Mouse (Mus musculus): ENCODE measurements around the gene Pkp3. TPM values are rescaled to one million over a fixed set of nuclear protein-coding genes. Genes with fewer than 3 reads are reported as not detected.
"Not testable (repeated sequence)": the region's sequence is repeated elsewhere in the genome, so short reads cannot be mapped to it uniquely, and the experiment has no call there.

The Pkp3 gene
- polyA plus RNA-seq (2015; fragmentation: Nextera tagmentation; extraction: Ambion mirVana): 31.3 and 32.4 TPM in 2 replicates

DNA sequence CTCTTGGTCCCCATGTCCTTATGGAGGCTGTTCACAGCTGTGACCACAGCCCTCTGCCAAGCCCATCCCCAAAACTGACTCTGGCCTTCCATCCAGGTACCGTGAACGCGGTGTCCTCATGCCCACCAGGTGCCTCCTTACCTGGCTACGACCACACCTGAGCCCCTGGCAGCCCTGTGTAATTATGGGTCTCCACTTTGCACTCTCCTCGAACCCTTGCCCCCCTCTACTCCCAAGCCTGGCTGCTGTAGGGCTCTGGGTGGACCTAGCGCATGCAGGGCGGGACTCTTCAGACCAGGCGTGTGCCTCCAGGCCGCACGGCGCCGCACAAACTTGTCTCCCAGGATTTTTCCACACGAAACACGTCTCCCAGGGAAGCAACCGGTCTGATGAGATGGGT lies at the start of gene Pkp3:
TSS of gene Pkp3 (plus strand) at position 378 of the 400 bp plus-strand sequence.
- Histone ChIP-seq H3K36me3 (ENCODE audit: control insufficient read depth, insufficient read depth, low read length) (no peaks in the 10 kb centered on the region), H3K27ac (ENCODE audit: low read length) (0 out of 2 replicates have a peak within 1 kb of the TSS, but pooled peaks have one; percentile 75), H3K4me2 (ENCODE audit: low read depth, low read length) (no peak within 1 kb of the TSS), H3K27me3 (replicated peaks; ENCODE audit: control insufficient read depth, insufficient read depth, low read length) (no peaks in the 10 kb centered on the region), H3K9me3 (ENCODE audit: control insufficient read depth, low read length) (no peaks in the 10 kb centered on the region), H3K4me3 (ENCODE audit: low read length) (no peak within 1 kb of the TSS), H3K4me1 (ENCODE audit: control insufficient read depth, insufficient read depth, low read length) (peaks cover 4% of the 10 kb centered on the region; the same call in 1 of the 2 replicates), H3K9ac (ENCODE audit: low read depth, low read length) (no peak within 1 kb of the TSS)
- 91% methylated on average over 15 of the region's 15 CpGs for WGBS
- ATAC-seq: no peak

DNA sequence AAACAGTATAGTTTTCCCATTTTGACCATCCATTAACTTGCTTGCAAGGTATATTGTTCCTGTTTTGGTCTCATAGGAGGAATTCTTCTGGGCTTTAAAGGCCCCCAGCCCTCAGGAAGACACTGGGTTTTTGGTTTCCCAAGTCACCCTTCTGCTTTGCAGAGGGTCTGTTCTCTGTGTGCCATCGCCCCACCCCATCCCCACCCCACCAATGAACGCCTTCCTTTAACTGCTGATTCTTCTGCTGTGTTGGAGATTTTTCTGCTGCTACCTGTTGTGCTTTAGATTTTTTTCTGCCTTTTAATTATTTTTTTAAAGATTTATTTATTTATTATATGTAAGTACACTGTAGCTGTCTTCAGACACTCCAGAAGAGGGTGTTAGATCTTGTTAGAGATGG lies 49.2 kb upstream of the Pkp3 start, which contains the start of gene Gm17387:
TSS of gene Gm17387 (plus strand) at position 301 of the 400 bp plus-strand sequence.
- no peak for ATAC-seq
- H3K27me3 ChIP-seq (replicated peaks; ENCODE audit: control insufficient read depth, insufficient read depth, low read length): no peaks in the 10 kb centered on the region
- H3K4me2 ChIP-seq (ENCODE audit: low read depth, low read length): no peak within 1 kb of the TSS
- no peak within 1 kb of the TSS for H3K27ac ChIP-seq (ENCODE audit: low read length)
- no peaks in the 10 kb centered on the region for H3K36me3 ChIP-seq (ENCODE audit: control insufficient read depth, insufficient read depth, low read length)
- no peak within 1 kb of the TSS for H3K4me3 ChIP-seq (ENCODE audit: low read length)
- H3K9ac ChIP-seq (ENCODE audit: low read depth, low read length): no peak within 1 kb of the TSS
- WGBS: 92% methylated on average over 2 of the region's 2 CpGs
- peaks cover 4% of the 10 kb centered on the region; the same call in 1 of the 2 replicates for H3K4me1 ChIP-seq (ENCODE audit: control insufficient read depth, insufficient read depth, low read length)
- H3K9me3 ChIP-seq (ENCODE audit: control insufficient read depth, low read length): no peaks in the 10 kb centered on the region

DNA sequence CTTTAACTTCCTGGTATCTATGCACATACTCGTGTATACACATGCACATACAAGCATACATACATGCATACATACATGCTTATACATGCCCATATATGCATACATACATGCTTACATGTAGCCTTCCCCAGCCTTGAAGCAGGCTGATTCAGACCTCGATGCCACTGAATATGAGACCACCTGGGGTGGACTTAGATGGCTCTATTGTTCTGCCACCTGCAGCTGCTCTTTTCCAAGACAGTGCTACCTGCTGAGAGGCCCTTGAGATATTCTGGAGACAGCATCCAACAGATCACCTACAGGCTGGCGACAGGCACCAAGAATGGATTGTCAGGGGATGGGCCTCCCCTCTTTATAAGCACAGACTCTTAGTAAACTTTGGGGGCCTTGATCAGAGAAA lies 47.6 kb upstream of the Pkp3 start:
- WGBS: 63% methylated on average over 3 of the region's 3 CpGs
- H3K9ac ChIP-seq (ENCODE audit: low read depth, low read length): no peak overlapping the region
- H3K27me3 ChIP-seq (replicated peaks; ENCODE audit: control insufficient read depth, insufficient read depth, low read length): no peaks in the 10 kb centered on the region
- H3K27ac ChIP-seq (ENCODE audit: low read length): no peak overlapping the region
- H3K4me2 ChIP-seq (ENCODE audit: low read depth, low read length): no peak overlapping the region
- no peaks in the 10 kb centered on the region for H3K36me3 ChIP-seq (ENCODE audit: control insufficient read depth, insufficient read depth, low read length)
- peaks cover 4% of the 10 kb centered on the region; the same call in 1 of the 2 replicates for H3K4me1 ChIP-seq (ENCODE audit: control insufficient read depth, insufficient read depth, low read length)
- no peak overlapping the region for H3K4me3 ChIP-seq (ENCODE audit: low read length)
- ATAC-seq: no peak
- H3K9me3 ChIP-seq (ENCODE audit: control insufficient read depth, low read length): no peaks in the 10 kb centered on the region

DNA sequence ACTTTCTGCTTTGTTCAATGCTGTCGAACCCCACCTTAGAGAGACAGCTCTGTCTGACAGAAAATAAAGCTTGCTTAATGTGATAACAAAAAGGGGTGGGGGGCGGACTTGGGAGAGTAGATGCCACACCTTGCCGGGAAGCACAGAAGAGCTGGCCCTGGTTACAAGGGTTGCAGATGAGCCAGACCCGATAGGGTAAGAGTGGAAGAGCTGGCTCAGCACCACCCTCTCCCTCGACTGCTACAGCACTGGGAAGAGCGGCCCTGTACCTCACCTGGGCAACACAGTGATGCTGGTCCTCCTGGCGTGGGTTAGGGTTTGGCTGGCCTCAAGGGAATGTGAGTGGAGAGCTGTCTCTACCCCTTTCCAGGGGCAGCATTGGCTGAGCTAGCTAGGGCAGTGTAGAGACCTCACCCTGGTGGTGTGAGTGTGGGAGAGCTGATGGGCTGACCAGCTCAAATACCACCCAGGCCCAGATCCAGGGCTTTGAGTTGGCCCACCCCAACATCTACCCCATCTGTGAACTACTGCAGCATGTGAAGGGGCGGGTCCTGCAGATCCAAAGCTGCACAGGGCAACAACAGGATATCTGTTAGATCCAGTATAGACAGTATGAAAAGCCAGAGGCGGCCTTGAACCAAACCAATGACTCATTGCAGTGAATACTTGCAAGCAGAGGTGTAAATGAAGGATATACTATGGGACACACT lies 45.4 kb upstream of the Pkp3 start:
- no peak overlapping the region for H3K9ac ChIP-seq (ENCODE audit: low read depth, low read length)
- H3K9me3 ChIP-seq (ENCODE audit: control insufficient read depth, low read length): no peaks in the 10 kb centered on the region
- peaks cover under 1% of the 10 kb centered on the region; the same call in 1 of the 2 replicates for H3K4me1 ChIP-seq (ENCODE audit: control insufficient read depth, insufficient read depth, low read length)
- peak; percentile 34; the same call in 1 of the 2 replicates for ATAC-seq
- no peaks in the 10 kb centered on the region for H3K27me3 ChIP-seq (replicated peaks; ENCODE audit: control insufficient read depth, insufficient read depth, low read length)
- 63% methylated on average over 9 of the region's 9 CpGs for WGBS
- no peaks in the 10 kb centered on the region for H3K36me3 ChIP-seq (ENCODE audit: control insufficient read depth, insufficient read depth, low read length)
- H3K4me3 ChIP-seq (ENCODE audit: low read length): no peak overlapping the region
- no peak overlapping the region for H3K27ac ChIP-seq (ENCODE audit: low read length)
- H3K4me2 ChIP-seq (ENCODE audit: low read depth, low read length): no peak overlapping the region

DNA sequence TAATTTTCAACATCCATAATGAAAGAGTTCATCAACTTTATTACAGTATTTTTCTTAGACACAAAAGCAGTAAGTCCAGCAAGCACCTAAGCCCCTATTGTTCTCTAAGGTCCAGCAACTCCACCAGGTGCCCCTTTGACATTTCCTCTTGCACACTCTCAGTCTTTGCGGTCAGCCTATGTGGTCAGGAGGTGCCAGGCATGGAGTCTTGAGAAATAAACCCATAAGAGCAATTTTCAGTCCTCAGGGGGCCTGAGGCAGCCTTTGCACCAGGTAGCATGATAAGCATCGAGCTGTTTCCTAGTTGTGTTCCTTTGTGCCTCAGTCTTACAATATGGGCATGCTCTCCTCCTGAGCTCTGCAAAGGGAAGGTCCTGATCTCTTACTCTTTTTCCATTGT lies 41.4 kb upstream of the Pkp3 start:
- H3K27ac ChIP-seq (ENCODE audit: low read length); H3K9me3 ChIP-seq (ENCODE audit: control insufficient read depth, low read length); H3K27me3 ChIP-seq (replicated peaks; ENCODE audit: control insufficient read depth, insufficient read depth, low read length); H3K9ac ChIP-seq (ENCODE audit: low read depth, low read length); H3K36me3 ChIP-seq (ENCODE audit: control insufficient read depth, insufficient read depth, low read length); ATAC-seq; H3K4me3 ChIP-seq (ENCODE audit: low read length); H3K4me1 ChIP-seq (ENCODE audit: control insufficient read depth, insufficient read depth, low read length); H3K4me2 ChIP-seq (ENCODE audit: low read depth, low read length): not testable (repeated sequence)
- WGBS: 100% methylated on average over 1 of the region's 2 CpGs

DNA sequence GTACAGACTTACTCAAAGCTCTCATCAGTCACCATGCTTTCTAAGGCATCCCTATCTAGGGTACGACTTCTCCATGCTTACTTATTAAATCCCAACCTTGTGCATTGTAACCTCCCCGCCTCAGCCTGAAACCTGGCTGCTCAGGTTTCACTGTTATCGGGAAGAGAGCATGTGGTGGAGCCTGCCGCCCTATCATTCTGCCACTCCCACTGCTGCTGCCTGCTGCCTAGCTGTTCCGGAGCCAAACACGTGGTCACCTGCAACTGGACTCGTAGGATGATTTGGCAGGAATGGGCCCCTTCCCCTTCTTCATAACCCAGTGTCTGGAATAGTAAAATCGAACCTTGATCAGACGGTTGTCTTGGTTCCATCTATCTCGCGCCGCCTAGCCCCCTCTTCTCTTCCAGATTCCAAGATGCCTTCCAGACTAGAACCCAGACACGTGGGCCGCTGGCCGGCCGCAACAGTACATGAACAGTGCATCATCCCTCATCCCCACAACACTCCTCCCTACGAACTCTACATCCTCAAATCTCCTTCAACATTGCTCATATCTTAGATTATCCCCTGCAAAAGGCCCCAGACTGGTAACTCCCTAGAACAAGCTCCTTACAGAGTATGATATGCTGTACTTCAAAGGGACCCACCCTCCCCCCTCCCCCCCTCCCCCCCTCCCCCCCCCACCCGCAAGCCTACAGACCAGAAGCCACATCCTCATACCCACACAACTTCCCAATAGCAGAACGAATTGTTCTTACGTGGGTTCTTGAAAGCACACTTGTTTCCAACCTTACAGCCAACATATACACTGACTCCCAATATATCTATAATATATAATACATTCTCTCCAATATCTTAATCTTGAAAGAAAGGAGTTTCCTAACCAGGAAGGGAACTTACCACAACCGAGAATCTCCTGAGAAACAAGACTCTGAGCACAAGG lies 39.7 kb upstream of the Pkp3 start:
- no peak overlapping the region for H3K4me3 ChIP-seq (ENCODE audit: low read length)
- H3K27me3 ChIP-seq (replicated peaks; ENCODE audit: control insufficient read depth, insufficient read depth, low read length): no peaks in the 10 kb centered on the region
- no peaks in the 10 kb centered on the region for H3K36me3 ChIP-seq (ENCODE audit: control insufficient read depth, insufficient read depth, low read length)
- H3K4me2 ChIP-seq (ENCODE audit: low read depth, low read length): no peak overlapping the region
- peak; percentile 50 for ATAC-seq
- no peak overlapping the region for H3K9ac ChIP-seq (ENCODE audit: low read depth, low read length)
- peak overlapping the region; percentile 28; the same call in 1 of the 2 replicates for H3K27ac ChIP-seq (ENCODE audit: low read length)
- H3K4me1 ChIP-seq (ENCODE audit: control insufficient read depth, insufficient read depth, low read length): peaks cover 19% of the 10 kb centered on the region
- WGBS: 71% methylated on average over 20 of the region's 21 CpGs
- no peaks in the 10 kb centered on the region for H3K9me3 ChIP-seq (ENCODE audit: control insufficient read depth, low read length)

DNA sequence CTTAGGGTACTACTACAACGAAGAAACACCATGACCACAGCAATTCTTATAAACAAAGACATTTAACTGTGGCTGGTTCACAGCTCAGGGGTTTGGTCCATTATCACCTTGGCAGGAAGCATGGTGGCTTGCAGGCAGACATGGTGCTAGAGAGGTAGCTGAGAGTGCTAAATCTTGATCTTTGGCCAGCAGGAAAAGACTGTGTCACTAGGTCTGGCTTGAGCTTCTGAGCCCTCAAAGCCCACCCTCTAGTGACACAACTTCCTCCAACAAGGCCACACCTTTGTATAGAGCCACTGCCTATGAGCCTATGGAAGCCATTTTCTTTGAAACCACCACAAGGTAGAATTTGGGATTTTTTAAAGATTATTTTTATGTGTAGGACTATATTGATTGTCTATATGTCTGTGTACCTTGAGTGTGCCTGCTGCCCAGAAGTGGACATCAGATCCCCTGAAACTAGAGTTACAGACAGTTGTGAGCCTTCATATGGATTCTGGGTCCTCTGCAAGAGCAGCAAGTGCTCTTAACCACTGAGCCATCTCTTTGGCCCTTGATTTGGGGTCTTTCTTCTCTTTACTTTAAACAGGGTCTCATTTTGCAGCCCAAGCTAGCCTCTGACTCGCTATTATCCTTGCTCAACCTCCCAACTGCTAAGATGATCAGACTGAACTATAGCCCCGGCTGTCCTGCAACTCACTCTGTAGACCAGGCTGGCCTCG lies 38.5 kb upstream of the Pkp3 start:
- Histone ChIP-seq H3K4me3 (ENCODE audit: low read length) (no peak overlapping the region), H3K4me2 (ENCODE audit: low read depth, low read length) (no peak overlapping the region), H3K27ac (ENCODE audit: low read length) (no peak overlapping the region), H3K27me3 (replicated peaks; ENCODE audit: control insufficient read depth, insufficient read depth, low read length) (no peaks in the 10 kb centered on the region), H3K36me3 (ENCODE audit: control insufficient read depth, insufficient read depth, low read length) (no peaks in the 10 kb centered on the region), H3K9ac (ENCODE audit: low read depth, low read length) (no peak overlapping the region), H3K9me3 (ENCODE audit: control insufficient read depth, low read length) (no peaks in the 10 kb centered on the region), H3K4me1 (ENCODE audit: control insufficient read depth, insufficient read depth, low read length) (peaks cover 19% of the 10 kb centered on the region)
- 94% methylated on average over 4 of the region's 4 CpGs for WGBS
- no peak for ATAC-seq

DNA sequence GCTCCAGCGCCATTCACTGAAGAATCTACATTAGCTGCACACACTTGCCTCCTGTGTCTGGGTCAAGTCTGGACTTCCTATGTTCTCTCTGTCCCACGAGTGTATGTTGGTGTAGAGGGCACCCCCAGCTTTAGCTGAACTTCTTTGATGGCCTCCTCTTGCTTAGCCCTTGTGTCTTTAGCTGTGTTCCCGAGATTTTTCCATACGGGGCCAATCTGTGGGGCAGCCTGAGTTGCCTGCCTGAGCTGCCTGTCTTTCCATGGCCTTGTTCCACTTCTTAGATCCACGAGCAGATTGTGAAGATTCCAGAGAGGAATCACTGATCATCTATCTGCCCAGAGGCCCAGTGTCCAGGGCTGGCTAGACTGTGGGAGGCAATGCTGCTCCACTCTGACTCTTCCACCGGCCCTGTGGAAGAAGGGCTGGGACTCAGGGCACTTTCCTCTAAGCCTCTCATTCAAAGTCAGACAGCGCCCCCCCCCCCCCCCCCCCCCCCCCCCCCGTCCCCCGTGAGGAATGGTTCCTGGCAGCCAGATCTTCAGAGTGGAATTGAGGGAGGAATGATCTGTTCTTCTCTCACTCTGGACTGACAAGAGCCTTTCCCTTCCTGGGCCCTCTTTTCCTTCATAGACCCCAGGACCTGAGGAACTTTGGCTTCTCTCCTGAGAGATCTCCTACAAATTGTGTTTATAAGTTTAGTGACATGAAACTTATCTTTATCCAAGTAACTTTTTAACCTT lies 37.0 kb upstream of the Pkp3 start:
- 29% methylated on average over 6 of the region's 9 CpGs for WGBS
- Histone ChIP-seq H3K27me3 (replicated peaks; ENCODE audit: control insufficient read depth, insufficient read depth, low read length) (no peaks in the 10 kb centered on the region), H3K4me2 (ENCODE audit: low read depth, low read length) (no peak overlapping the region)

More for the DNA sequence above, 37.0 kb upstream of the Pkp3 start:
- H3K4me1 ChIP-seq (ENCODE audit: control insufficient read depth, insufficient read depth, low read length): peaks cover 19% of the 10 kb centered on the region
- 0 out of 2 replicates have a peak, but pooled peaks have one; percentile 29 for ATAC-seq
- H3K9ac ChIP-seq (ENCODE audit: low read depth, low read length): peak overlapping the region; percentile 2
- H3K27ac ChIP-seq (ENCODE audit: low read length): peak overlapping the region; percentile 73
- no peaks in the 10 kb centered on the region for H3K36me3 ChIP-seq (ENCODE audit: control insufficient read depth, insufficient read depth, low read length)
- H3K4me3 ChIP-seq (ENCODE audit: low read length): no peak overlapping the region
- no peaks in the 10 kb centered on the region for H3K9me3 ChIP-seq (ENCODE audit: control insufficient read depth, low read length)
